Mouse (Mus musculus): ENCODE results near the gene Olfr1314.

Gene Olfr1314

GRCm38 (mm10) chr2:112096681-112097080 is at the start of gene Olfr1314:
Olfr1314 (minus strand) TSS chr2:112096781.
- no peak for DNase-seq (ENCODE audit: low spot score in 2 of 2)

- DNase-seq (ENCODE audit: low spot score in 2 of 2), result no peak
Measured at GRCm38 (mm10) chr2:112140029-112140428, 43.4 kb upstream of the Olfr1314 start, which contains the start of gene Olfr1317. Olfr1317 (plus strand) TSS chr2:112140329.

- DNase-seq (ENCODE audit: low spot score in 2 of 2), result no peak
Measured at GRCm38 (mm10) chr2:112134877-112135276, 38.3 kb upstream of the Olfr1314 start, which contains the start of gene Olfr1316. Olfr1316 (minus strand) TSS chr2:112134977.

DNA sequence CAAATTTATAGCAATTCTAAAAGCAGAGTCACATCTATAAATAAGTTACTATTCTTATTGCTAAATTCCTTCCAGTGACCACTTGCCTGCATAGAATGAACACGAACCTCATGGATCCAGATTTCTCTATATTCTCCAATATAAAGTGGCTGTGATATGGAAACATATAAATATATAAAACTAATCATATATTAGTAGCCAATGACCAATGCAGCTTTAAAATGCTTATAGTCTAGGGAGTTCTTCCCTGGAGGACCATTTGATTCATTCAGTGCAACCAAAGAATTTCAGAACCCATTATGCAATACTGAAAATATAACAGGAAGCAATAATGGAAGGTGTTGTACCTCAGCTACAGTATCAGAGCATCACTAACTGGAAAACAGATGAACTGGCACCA is 18.8 kb upstream of the Olfr1314 start, which contains the start of gene Olfr1315-ps1:
Olfr1315-ps1 (minus strand) TSS at position 101 of the 400 bp plus-strand sequence.
- no peak for DNase-seq (ENCODE audit: low spot score in 2 of 2)

DNA sequence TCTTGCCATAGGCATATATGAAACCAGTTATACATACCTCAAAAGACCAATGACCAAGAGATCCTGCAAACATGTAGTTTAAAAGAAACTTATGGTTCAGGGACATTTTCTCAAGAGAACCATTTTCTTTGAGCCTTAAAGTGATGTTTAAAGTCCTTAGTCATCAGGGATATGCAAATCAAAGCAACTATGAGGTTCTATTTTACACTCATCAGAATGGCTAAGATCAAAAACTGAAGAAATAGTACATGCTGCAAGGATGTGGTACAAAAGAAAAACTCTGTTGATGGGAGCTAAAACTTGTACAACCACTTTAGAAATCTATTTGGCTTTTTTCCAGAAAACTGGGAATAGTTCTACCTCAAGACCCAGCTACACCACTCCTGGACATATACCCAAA is 18.8 kb downstream of the Olfr1314 start, which contains the start of gene Olfr1313:
Olfr1313 (minus strand) TSS at position 101 of the 400 bp plus-strand sequence.
- DNase-seq (ENCODE audit: low spot score in 2 of 2), result no peak

DNA sequence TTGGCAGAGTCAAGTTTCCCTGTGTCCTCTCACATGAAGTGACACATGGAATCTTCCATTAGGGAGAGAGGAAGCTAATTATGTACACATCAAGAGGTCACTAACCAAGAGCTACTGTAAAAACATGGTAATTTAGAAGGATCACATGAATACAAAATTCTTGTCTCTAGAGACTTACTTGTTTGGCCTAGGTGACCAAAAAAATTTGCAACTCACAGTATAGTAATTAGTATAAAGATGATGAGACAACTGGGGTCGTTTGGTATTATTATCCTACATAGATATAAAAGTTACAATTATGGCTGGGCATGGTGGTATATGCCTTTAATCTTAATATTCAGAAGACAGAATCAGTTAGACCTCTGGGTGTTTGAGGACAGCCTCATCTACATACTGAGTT is 46.4 kb downstream of the Olfr1314 start, which contains the start of gene Olfr1312:
Olfr1312 (minus strand) TSS at position 101 of the 400 bp plus-strand sequence.
- no peak for DNase-seq (ENCODE audit: low spot score in 2 of 2)

Measured in left cerebral cortex, adult 9 months (tissue).